Mouse (Mus musculus): Measurements from ENCODE around the gene Gstp3.

GRCm38 (mm10) chr19:4106654-4107053 lies 47.3 kb upstream of the Gstp3 start:
- no peak for TF ChIP-seq POLR2A (IDR thresholded peaks at IDR 0.05; ENCODE audit: extremely low read depth, insufficient read depth, low read length)
- TF ChIP-seq CTCF (IDR thresholded peaks at IDR 0.05; ENCODE audit: extremely low read depth, insufficient read depth, low read length): no peak
